In genomic region chr17:22739173-22739572, GRCm38 (mm10) we compare ENCODE assay signal across 8 mouse cellular contexts.
DNase-seq lines count a peak whose midpoint lies in the region; ATAC-seq and TF ChIP-seq lines count a peak whose summit lies in the region.

No protein-coding gene starts in this region.

- peak overlapping the region; percentile 69 for H3K27ac ChIP-seq in kidney, postnatal 0 days
- H3K27ac ChIP-seq in embryonic facial prominence, embryonic 11.5 days (replicated peaks; ENCODE audit: low read depth, low read length), result peak overlapping the region; percentile 67
- 0 out of 2 replicates have a peak overlapping the region, but pooled peaks have one; percentile 28 for H3K27ac ChIP-seq in intestine, postnatal 0 days (ENCODE audit: low read depth, low read length)
- peak overlapping the region; percentile 53 for H3K27ac ChIP-seq in neural tube, embryonic 12.5 days

- no peaks in the 10 kb centered on the region for H3K27me3 ChIP-seq in kidney, postnatal 0 days (ENCODE audit: insufficient read depth, low read length)
- no peaks in the 10 kb centered on the region for H3K27me3 ChIP-seq in embryonic facial prominence, embryonic 11.5 days (ENCODE audit: control insufficient read depth, insufficient read depth, low read length)
- no peaks in the 10 kb centered on the region for H3K27me3 ChIP-seq in intestine, postnatal 0 days (replicated peaks; ENCODE audit: control insufficient read depth, insufficient read depth, low read length)
- no peaks in the 10 kb centered on the region for H3K27me3 ChIP-seq in neural tube, embryonic 12.5 days (replicated peaks)

- peak overlapping the region; percentile 67 for H3K9ac ChIP-seq in kidney, postnatal 0 days (ENCODE audit: low read depth, low read length)
- peak overlapping the region; percentile 77 for H3K9ac ChIP-seq in embryonic facial prominence, embryonic 11.5 days (replicated peaks; ENCODE audit: low read length)
- H3K9ac ChIP-seq in intestine, postnatal 0 days (ENCODE audit: low read depth, low read length), result peak overlapping the region; percentile 51
- H3K9ac ChIP-seq in neural tube, embryonic 12.5 days, result peak overlapping the region; percentile 76

- 8% methylated on average over 12 of the region's 12 CpGs for WGBS in kidney, postnatal 0 days
- WGBS in embryonic facial prominence, embryonic 11.5 days, result 14% methylated on average over 12 of the region's 12 CpGs
- 3% methylated on average over 12 of the region's 12 CpGs for WGBS in intestine, postnatal 0 days
- 13% methylated on average over 12 of the region's 12 CpGs for WGBS in neural tube, embryonic 12.5 days

- H3K4me3 ChIP-seq in kidney, postnatal 0 days (replicated peaks; ENCODE audit: low read depth, low read length), result peak overlapping the region; percentile 66
- H3K4me3 ChIP-seq in embryonic facial prominence, embryonic 11.5 days (ENCODE audit: low read depth, low read length), result peak overlapping the region; percentile 56
- H3K4me3 ChIP-seq in intestine, postnatal 0 days (ENCODE audit: low read depth, low read length), result peak overlapping the region; percentile 62
- H3K4me3 ChIP-seq in neural tube, embryonic 12.5 days, result peak overlapping the region; percentile 58

- ATAC-seq in kidney, postnatal 0 days (replicated peaks; ENCODE audit: low FRiP score, low read depth), result no peak
- no peak for ATAC-seq in embryonic facial prominence, embryonic 11.5 days (replicated peaks; ENCODE audit: insufficient number of reproducible peaks, low FRiP score, low TSS enrichment, low read depth)
- no peak for ATAC-seq in intestine, postnatal 0 days
- peak; percentile 11; the same call in 1 of the 2 replicates for ATAC-seq in neural tube, embryonic 12.5 days (ENCODE audit: low FRiP score, low read depth)

- H3K4me1 ChIP-seq in kidney, postnatal 0 days (replicated peaks; ENCODE audit: insufficient read depth, low read length), result no peaks in the 10 kb centered on the region
- no peaks in the 10 kb centered on the region for H3K4me1 ChIP-seq in embryonic facial prominence, embryonic 11.5 days (ENCODE audit: control insufficient read depth, insufficient read depth, low read length)
- H3K4me1 ChIP-seq in intestine, postnatal 0 days (replicated peaks; ENCODE audit: control insufficient read depth, insufficient read depth, low read length), result no peaks in the 10 kb centered on the region
- peaks cover 7% of the 10 kb centered on the region for H3K4me1 ChIP-seq in neural tube, embryonic 12.5 days

- H3K4me2 ChIP-seq in kidney, postnatal 0 days (ENCODE audit: low read length), result peak overlapping the region; percentile 73
- H3K4me2 ChIP-seq in embryonic facial prominence, embryonic 11.5 days (ENCODE audit: low read depth, low read length), result peak overlapping the region; percentile 51
- peak overlapping the region; percentile 65 for H3K4me2 ChIP-seq in intestine, postnatal 0 days (replicated peaks; ENCODE audit: low read depth)
- peak overlapping the region; percentile 67 for H3K4me2 ChIP-seq in neural tube, embryonic 12.5 days (replicated peaks)

- DNase-seq in kidney, postnatal 0 days (ENCODE audit: low spot score), result no peak
- DNase-seq in kidney, adult 9 months, result no peak
- DNase-seq in embryonic facial prominence, embryonic 11.5 days (ENCODE audit: low spot score), result no peak
- DNase-seq in T-cell, adult 2 months (ENCODE audit: low spot score), result no peak
- no peak for DNase-seq in thymus, postnatal 4 days
- no peak for DNase-seq in ovary, postnatal 36 days (ENCODE audit: low spot score)

- TF ChIP-seq CTCF in kidney, postnatal 0 days (IDR thresholded peaks at IDR 0.05; ENCODE audit: low read depth), result no peak
- TF ChIP-seq CTCF in intestine, postnatal 0 days (IDR thresholded peaks at IDR 0.05; ENCODE audit: low read depth), result no peak

- 0 out of 2 replicates have a peak, but pooled peaks cover 3% of the 10 kb centered on the region for H3K9me3 ChIP-seq in kidney, postnatal 0 days (replicated peaks; ENCODE audit: low read length)
- no peaks in the 10 kb centered on the region; the same call in 1 of the 2 replicates for H3K9me3 ChIP-seq in embryonic facial prominence, embryonic 11.5 days (replicated peaks; ENCODE audit: control insufficient read depth, low read length)
- H3K9me3 ChIP-seq in intestine, postnatal 0 days (ENCODE audit: control insufficient read depth), result no peaks in the 10 kb centered on the region
- peaks cover 13% of the 10 kb centered on the region for H3K9me3 ChIP-seq in neural tube, embryonic 12.5 days

- no peaks in the 10 kb centered on the region for H3K36me3 ChIP-seq in kidney, postnatal 0 days (ENCODE audit: insufficient read depth, low read length)
- no peaks in the 10 kb centered on the region; the same call in 1 of the 2 replicates for H3K36me3 ChIP-seq in embryonic facial prominence, embryonic 11.5 days (replicated peaks; ENCODE audit: control insufficient read depth, insufficient read depth, low read depth, low read length)
- H3K36me3 ChIP-seq in intestine, postnatal 0 days (ENCODE audit: control insufficient read depth, insufficient read depth), result no peaks in the 10 kb centered on the region
- peaks cover 15% of the 10 kb centered on the region for H3K36me3 ChIP-seq in neural tube, embryonic 12.5 days
